ENCODE assay signal across 24 mouse cellular contexts in the genomic region with DNA sequence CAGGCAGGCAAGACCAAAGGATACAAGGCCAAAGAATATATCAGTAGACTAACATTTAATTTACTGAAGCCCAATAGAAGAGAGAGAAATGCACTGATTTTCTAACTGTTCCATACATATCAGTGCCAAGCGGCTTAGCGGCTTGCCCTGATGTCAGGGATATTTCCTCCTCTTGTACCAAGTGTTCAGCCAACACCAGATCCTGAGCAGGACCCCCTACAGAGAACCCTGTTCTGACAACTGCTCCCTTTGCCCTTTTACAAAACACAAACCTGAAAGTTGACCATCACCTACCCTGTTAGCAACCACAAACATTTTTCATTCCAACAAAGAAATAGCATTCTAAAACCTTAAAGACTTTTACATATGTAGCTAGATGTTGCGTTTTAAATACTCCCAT.
DNase-seq lines count a peak whose midpoint lies in the region; ATAC-seq and TF ChIP-seq lines count a peak whose summit lies in the region.
"Had no signal": no experiment of that assay in that cellular context is flagged by ENCODE, and none has a peak within 500 bp of the region (broad histone marks: within the 10 kb centered on the region; RNA-seq: fewer than 3 reads in every experiment).

No protein-coding gene starts in this region.

- H3K27me3 ChIP-seq in forebrain, embryonic 10.5 days (ENCODE audit: poor library complexity, severe bottlenecking) = peaks cover 32% of the 10 kb centered on the region
- H3K27me3 ChIP-seq in forebrain, embryonic 12.5 days = 0 out of 2 replicates have a peak, but pooled peaks cover 8% of the 10 kb centered on the region
- H3K27me3 ChIP-seq: embryonic facial prominence, embryonic 12.5 days; embryonic facial prominence, embryonic 15.5 days; forebrain, embryonic 13.5 days; heart, embryonic 13.5 days; hindbrain, embryonic 12.5 days had no signal

- H3K4me2 ChIP-seq in forebrain, embryonic 12.5 days = no peak overlapping the region
- H3K4me2 ChIP-seq: embryonic facial prominence, embryonic 12.5 days; embryonic facial prominence, embryonic 15.5 days; forebrain, embryonic 13.5 days; heart, embryonic 13.5 days; hindbrain, embryonic 12.5 days had no signal

- intact Hi-C loops in left cerebral cortex, postnatal 4 days (cut with DNase I) = loop anchor here (5.0 kb wide), 2 partner anchors 344 to 1354 kb away; no protein-coding TSS in a partner anchor
- intact Hi-C loops in left cerebral cortex, adult 2 months (cut with DNase I) = loop anchor here (5.0 kb wide), 1 partner anchor 1379 kb away; no protein-coding TSS in a partner anchor

- no peak overlapping the region for H3K4me3 ChIP-seq in forebrain, embryonic 10.5 days
- H3K4me3 ChIP-seq in forebrain, embryonic 12.5 days (replicated peaks) = no peak overlapping the region
- no peak overlapping the region for H3K4me3 ChIP-seq in left cerebral cortex, adult 2 months
- H3K4me3 ChIP-seq: embryonic facial prominence, embryonic 12.5 days; embryonic facial prominence, embryonic 15.5 days; forebrain, embryonic 13.5 days; heart, adult 2 months; heart, embryonic 10.5 days; heart, embryonic 13.5 days; hindbrain, embryonic 12.5 days had no signal

- WGBS in forebrain, embryonic 10.5 days = 89% methylated on average over 3 of the region's 3 CpGs
- 91% methylated on average over 3 of the region's 3 CpGs for WGBS in forebrain, embryonic 12.5 days

- no peak for TF ChIP-seq CTCF in left cerebral cortex, adult 2 months (IDR thresholded peaks at IDR 0.05)

- H3K9me3 ChIP-seq in forebrain, embryonic 10.5 days = no peaks in the 10 kb centered on the region; the same call in 1 of the 2 replicates
- no peaks in the 10 kb centered on the region for H3K9me3 ChIP-seq in forebrain, embryonic 12.5 days
- H3K9me3 ChIP-seq: embryonic facial prominence, embryonic 12.5 days; embryonic facial prominence, embryonic 15.5 days; forebrain, embryonic 13.5 days; heart, embryonic 10.5 days; heart, embryonic 13.5 days; hindbrain, embryonic 12.5 days had no signal

- peak overlapping the region; percentile 58 for H3K27ac ChIP-seq in forebrain, embryonic 10.5 days
- H3K27ac ChIP-seq in forebrain, embryonic 12.5 days = no peak overlapping the region
- no peak overlapping the region for H3K27ac ChIP-seq in left cerebral cortex, adult 2 months
- H3K27ac ChIP-seq: embryonic facial prominence, embryonic 12.5 days; embryonic facial prominence, embryonic 15.5 days; forebrain, embryonic 13.5 days; heart, adult 2 months; heart, embryonic 10.5 days; heart, embryonic 13.5 days; hindbrain, embryonic 12.5 days had no signal

- no peak overlapping the region for H3K9ac ChIP-seq in forebrain, embryonic 12.5 days
- H3K9ac ChIP-seq: embryonic facial prominence, embryonic 12.5 days; embryonic facial prominence, embryonic 15.5 days; forebrain, embryonic 13.5 days; heart, embryonic 13.5 days; hindbrain, embryonic 12.5 days had no signal

- no peaks in the 10 kb centered on the region for H3K36me3 ChIP-seq in forebrain, embryonic 10.5 days (replicated peaks)
- no peaks in the 10 kb centered on the region for H3K36me3 ChIP-seq in forebrain, embryonic 12.5 days (replicated peaks)
- H3K36me3 ChIP-seq: embryonic facial prominence, embryonic 12.5 days; embryonic facial prominence, embryonic 15.5 days; heart, embryonic 10.5 days; heart, embryonic 13.5 days; hindbrain, embryonic 12.5 days had no signal

- DNase-seq in cerebellum, postnatal 10 days = peak; percentile 66 to 67
- no peak for DNase-seq in cerebellum, adult 9-11 months
- DNase-seq in forebrain, embryonic 10.5 days (ENCODE audit: extremely low spot score, low spot score) = no peak
- peak; percentile 11 for DNase-seq in left cerebral cortex, postnatal 4 days
- no peak for DNase-seq in left cerebral cortex, adult 2 months (ENCODE audit: extremely low spot score in 1 of 2, low spot score in 2 of 2)
- DNase-seq in embryo, embryonic 10.5 days (ENCODE audit: low spot score) = no peak
- DNase-seq: adrenal gland, adult 2 months; adrenal gland, postnatal 14 days; gastrocnemius, postnatal 10 days; gastrocnemius, postnatal 36 days; heart, adult 2 months; heart, postnatal 14 days; heart, postnatal 4 days; kidney, adult 2 months had no signal

- no peak for ATAC-seq in forebrain, embryonic 12.5 days (ENCODE audit: low FRiP score)
- ATAC-seq: CD4-positive, CD25-positive, alpha-beta regulatory T cell, adult 4 months; forebrain, embryonic 13.5 days; forebrain, embryonic 16.5 days; intestine, postnatal 0 days had no signal

- H3K4me1 ChIP-seq in forebrain, embryonic 10.5 days = peaks cover 24% of the 10 kb centered on the region
- H3K4me1 ChIP-seq in forebrain, embryonic 12.5 days = peaks cover 12% of the 10 kb centered on the region
- H3K4me1 ChIP-seq: embryonic facial prominence, embryonic 12.5 days; embryonic facial prominence, embryonic 15.5 days; heart, embryonic 10.5 days; heart, embryonic 13.5 days had no signal

Comparison
In these comparisons a context has a peak if more than half of its experiments do, and no peak if none do; other contexts are left out.
1. DNase-seq: peak in cerebellum, postnatal 10 days (2 of 2) and left cerebral cortex, postnatal 4 days (single experiment); none in cerebellum, adult 9-11 months (single experiment), forebrain, embryonic 10.5 days (single experiment), left cerebral cortex, adult 2 months (0 of 2) and embryo, embryonic 10.5 days (single experiment).